Mouse (Mus musculus) cerebellum, adult 18-20 months (tissue): ENCODE measurements at regions not wholly inside any gene's neighbourhood (a gene's known extent, or its start where the extent isn't known, plus 50 kb on each side); places are given as distances from the start of the nearest gene placed in this dataset.

Experiments used
- DNase-seq, 2 experiments: peaks; one replicate each; pipeline ENCODE4 v3.0.0; 2021

DNA sequence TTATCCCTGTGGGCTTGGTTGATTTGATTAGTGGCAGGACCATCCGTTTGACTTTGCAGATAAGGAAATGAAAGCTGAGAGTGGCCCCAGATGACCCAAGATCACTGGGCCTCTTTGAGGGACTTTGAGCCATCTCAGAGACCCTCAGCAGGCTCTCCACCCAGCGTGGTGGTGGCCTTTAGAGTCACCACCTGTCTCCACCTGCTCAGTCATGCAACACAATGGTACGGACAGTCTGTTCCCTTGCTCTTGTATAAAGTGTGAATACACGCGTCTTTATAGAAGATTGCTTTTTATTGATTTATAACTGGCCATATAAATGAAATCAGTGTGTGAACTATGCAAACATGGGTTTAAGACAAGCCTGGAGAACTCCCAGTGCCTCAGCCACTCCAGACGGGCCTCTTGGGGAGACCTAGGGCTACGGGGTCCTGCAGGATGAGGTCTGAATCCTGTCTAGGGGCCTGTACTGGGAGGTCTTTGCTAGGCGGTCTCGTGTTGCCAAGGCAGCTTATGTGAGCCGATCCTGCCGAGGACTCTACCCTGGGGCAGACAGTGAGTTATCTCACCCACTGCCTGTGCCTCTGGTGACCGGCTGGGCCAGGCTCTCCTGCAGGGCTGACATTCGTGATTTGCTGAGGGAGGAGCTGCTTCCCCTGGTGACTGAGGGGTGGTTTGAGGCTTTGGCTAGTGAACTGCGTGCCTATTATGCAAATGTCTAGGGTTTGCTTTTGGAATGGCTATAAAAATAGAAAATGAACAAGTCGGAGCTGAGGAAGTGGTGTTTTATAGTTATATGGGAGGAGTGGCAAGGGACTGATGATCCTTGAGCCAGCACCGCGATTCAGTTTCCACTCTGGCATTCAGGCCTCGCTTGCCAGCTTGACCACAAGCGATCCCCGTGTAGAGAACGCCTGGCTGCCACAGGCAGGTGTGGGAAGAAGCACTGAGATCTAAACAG lies 176.5 kb downstream of the Fam43a start:
- no peak for DNase-seq

DNA sequence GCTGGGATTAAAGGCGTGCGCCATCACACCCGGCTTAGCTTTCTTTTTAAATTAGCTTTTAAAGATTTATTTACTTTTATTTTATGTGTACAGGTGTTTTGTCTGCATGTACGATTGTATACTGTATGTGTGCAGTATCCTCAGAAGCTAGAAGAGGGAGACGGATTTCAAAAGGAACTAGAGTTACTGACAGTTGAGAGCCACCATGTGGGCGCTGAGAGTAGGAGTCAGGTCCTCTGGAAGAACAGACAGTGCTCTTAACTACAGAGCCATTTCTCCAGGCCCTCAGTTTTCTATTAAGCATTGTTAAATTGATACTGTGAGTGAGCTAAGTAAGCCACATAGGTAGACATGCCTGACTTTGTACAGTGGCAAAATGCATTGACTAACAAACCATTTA lies 177.9 kb downstream of the Fam43a start:
- DNase-seq, result no peak

- DNase-seq, result no peak
Observed at GRCm38 (mm10) chr16:30778078-30778477, 178.6 kb downstream of the Fam43a start.

DNA sequence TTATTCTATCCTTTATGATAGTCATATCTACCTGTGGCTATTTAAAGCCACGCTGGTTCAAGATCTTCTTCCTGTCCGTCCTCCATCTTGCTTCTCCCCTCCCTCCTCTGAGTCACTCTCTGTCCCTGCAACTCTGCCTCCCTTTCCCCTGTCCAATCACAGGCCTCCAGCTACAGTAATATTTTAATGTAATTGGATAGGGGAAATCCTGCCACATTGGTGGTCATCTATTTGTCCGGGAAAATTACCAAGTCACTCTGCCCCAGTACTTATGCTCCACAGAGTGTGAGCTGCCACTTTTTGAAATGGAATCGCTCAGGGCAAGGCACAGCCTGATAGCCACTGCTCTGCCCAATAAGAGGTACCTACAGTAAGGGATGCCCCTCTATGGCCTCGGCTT lies 179.4 kb downstream of the Fam43a start:
- no peak for DNase-seq

DNA sequence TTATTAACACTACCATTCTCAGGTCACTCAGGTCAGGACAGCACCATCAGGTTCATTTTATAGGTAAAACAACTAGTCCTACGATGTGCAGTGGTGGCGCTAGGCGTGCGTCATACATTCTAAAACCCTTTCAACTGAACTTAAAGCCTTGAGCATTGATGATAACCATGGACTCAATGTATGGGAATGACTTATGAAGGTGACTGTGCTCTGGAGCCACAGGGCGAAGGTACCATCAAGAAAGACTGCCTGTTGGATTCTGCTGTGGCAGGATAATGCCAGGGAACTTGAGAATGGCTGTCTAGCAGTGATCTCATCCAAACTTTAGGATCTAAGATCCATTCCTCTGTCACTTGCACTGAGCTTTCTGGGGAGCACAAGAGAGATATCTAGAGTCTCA lies 184.7 kb downstream of the Fam43a start:
- DNase-seq, result no peak

DNA sequence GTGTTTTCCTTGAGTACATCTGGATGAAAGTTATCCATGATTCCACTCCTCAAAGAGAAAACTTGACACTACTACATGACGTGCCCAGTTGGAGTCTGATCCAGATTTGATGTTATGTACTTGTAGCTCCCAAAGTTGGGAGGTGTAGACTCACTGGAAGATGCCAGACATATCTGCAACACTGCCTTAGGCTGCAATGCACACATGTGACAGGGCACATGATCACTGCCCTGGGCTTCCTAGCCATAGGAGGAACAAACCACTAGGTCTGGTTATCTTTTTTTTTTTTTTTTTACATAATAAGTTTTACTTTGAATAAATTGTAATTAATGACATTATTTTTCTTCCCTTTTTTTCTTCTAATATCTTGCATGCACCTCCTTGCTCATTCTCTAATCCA lies 185.4 kb downstream of the Fam43a start:
- DNase-seq, result no peak

DNA sequence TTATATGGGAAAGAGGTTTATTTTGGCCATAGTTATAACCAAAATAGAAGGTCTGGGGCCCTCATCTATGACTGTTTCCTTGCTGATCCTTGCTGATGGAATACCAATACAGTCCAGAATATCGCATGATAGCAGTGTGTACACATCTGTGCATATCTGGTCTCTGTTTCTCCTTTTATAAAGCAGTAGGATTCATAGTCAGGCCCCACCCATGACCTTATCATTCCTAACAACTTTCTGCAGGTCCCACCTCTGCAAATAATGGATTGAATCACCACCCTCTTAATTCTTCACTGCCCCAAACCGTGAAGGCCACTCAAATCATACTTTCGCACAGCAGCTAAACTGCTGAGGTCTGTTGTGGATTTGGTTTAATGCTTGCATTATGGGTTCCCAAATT lies 186.5 kb downstream of the Fam43a start:
- DNase-seq, result no peak

GRCm38 (mm10) chr16:30787351-30787750 lies 187.8 kb downstream of the Fam43a start:
- no peak for DNase-seq

GRCm38 (mm10) chr16:30788321-30788781 lies 188.8 kb downstream of the Fam43a start:
- DNase-seq, result no peak

DNA sequence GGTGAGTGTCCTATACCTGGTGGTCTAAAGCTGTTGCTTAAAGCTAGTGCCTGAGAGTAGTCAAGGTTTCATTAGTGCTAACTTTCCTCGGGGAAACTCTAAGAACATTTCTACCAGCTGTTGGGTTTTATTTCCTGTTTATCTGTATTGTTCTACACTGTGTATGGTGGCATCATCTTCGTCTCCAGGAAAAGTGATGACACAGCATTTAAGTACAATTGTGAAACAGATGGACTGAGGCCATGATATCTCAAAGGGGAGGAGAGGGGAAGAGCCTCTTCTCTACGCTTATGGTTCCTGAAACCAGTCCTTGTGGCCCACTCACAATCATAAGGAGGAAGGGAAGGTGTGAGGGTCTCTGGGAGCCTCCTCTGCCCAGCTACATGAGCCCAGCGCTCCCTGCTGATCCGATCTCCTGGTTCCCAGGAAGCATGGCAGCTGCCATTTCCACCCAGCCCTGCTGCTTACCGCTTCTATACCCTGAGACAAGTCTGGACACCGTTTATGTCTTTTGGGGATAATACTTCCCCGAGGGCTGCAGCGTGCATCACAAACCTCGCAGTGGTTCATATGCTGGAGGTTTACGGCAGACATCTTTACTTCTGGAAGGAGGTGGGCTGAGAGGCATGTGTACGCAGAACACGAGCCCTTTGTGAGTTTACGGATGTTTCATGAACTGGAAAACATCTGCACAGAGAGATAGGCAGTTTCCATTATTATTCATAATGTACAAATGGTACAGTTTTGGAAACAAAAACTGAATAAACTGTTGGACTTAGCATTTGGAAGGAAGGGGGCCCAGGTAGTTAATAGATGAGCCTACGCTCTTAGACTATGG lies 189.6 kb downstream of the Fam43a start:
- no peak for DNase-seq

GRCm38 (mm10) chr16:30790036-30790435 lies 190.5 kb downstream of the Fam43a start:
- DNase-seq, result peak in 1 of 2 experiments; percentile 25

DNA sequence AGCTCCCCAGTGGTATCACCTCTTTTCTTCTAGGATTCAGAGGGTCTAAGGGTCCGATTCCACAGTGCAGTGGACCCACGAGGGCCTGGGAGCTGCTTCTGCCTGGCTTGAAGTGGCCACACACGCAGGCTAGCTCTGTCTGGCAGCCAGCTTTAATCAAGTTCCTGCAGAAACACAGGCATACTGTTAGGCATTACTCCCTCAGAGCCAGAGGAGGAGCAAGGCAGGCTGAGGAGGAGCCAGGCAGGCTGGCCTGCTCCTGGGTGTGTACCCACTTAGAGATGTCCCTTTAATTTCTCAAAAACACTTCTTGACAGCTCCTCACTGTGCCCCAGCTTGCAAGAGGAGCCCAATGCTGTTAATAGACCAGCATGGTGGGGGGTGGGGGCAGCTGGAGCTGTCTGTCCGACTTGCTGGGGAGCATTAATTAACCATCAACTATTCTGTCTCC lies 191.1 kb downstream of the Fam43a start:
- DNase-seq, result no peak

- DNase-seq, result no peak
Observed at GRCm38 (mm10) chr16:30791048-30791855, 191.7 kb downstream of the Fam43a start.

GRCm38 (mm10) chr16:30792738-30793377 lies 193.3 kb downstream of the Fam43a start:
- peak in 1 of 2 experiments; percentile 27 for DNase-seq

DNA sequence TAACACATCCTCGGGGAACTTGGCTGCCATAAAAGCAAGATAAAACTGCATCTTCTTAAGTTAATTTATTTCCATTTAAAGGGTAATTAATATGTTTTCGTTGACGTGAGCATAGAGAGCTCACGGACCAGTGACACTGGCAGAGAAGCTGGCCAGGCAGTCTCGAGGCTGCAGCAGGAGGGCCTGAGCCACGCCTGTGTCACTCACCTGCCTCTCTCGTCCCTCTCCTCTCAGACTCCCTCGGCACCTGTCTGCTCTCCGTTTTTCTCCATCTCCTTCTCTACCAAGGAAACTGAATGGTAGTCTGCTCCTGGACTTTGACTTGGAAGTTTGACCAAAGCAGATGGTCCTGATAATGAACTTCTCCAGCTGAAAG lies 193.8 kb downstream of the Fam43a start:
- DNase-seq, result no peak

GRCm38 (mm10) chr16:30793856-30794255 lies 194.3 kb downstream of the Fam43a start:
- DNase-seq, result no peak

GRCm38 (mm10) chr16:30795501-30795904 lies 196.0 kb downstream of the Fam43a start:
- no peak for DNase-seq

- no peak for DNase-seq
Observed at GRCm38 (mm10) chr16:30796103-30796502, 196.6 kb downstream of the Fam43a start.

- no peak for DNase-seq
Observed at GRCm38 (mm10) chr16:30797006-30797405, 197.5 kb downstream of the Fam43a start.

DNA sequence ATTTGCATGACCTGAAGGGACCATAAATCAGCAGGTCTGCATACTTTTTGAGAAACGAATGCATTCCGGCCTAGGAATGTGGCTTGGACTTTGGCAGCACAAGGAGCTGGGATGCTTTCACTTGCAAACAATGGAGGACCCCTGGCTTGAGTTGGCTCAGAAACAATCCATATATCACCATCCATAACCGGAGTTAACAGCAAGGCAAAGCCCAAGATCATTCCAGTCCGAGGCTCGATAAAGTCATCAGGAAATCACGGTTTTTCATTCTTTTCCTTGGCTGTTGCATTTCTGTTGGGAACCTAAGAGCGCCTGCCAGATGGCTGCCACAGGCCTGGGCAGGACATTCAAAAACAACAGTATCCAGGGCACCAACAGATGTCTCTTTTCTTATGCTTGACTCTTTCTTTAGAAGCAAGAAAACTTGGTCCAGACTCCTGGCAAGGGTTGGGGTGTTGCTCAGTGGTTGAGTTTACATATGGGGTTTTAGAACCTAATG lies 198.5 kb downstream of the Fam43a start:
- no peak for DNase-seq

- DNase-seq, result no peak
Observed at GRCm38 (mm10) chr16:30798536-30798935, 199.0 kb downstream of the Fam43a start.
